Mouse (Mus musculus) cerebellum, adult 2 months (tissue): ENCODE measurements at regions not wholly inside any gene's neighbourhood (a gene's known extent, or its start where the extent isn't known, plus 50 kb on each side); places are given as distances from the start of the nearest gene placed in this dataset.

Experiments used
- DNase-seq, 2 experiments: peaks; one replicate each; pipeline ENCODE4 v3.0.0; 2021
- H3K27ac ChIP-seq: fragments of 200-500 bp; 2 replicates; pipeline ENCODE4 v1.5.1; 2012; ENCODE audit warnings: low read length, control low read depth, inconsistent platforms; ENCODE audit not compliant: insufficient read depth
- H3K27me3 ChIP-seq: fragments of 200-500 bp; 2 replicates; pipeline ENCODE4 v1.6.1; 2012; ENCODE audit warnings: inconsistent platforms, mild to moderate bottlenecking, low read length, moderate library complexity; ENCODE audit not compliant: control insufficient read depth, insufficient read depth
- H3K4me1 ChIP-seq: fragments of 200-500 bp; 2 replicates; pipeline ENCODE4 v1.6.1; 2011; ENCODE audit warnings: low read length; ENCODE audit not compliant: control insufficient read depth, insufficient read depth
- H3K4me3 ChIP-seq: fragments of 200-500 bp; replicated peaks from 2 replicates; pipeline ENCODE3; 2011; ENCODE audit warnings: mild to moderate bottlenecking, low read depth, low read length, control low read depth; ENCODE audit not compliant: insufficient read depth
- CTCF ChIP-seq: fragments of 200-500 bp; IDR thresholded peaks from 2 replicates; pipeline ENCODE4 v1.5.1; 2011; ENCODE audit warnings: low read depth, mild to moderate bottlenecking, control low read depth, low read length, moderate library complexity, borderline replicate concordance; ENCODE audit not compliant: insufficient read depth
- POLR2A ChIP-seq: fragments of 200-500 bp; IDR thresholded peaks from 2 replicates; pipeline ENCODE4 v1.6.1; 2011; ENCODE audit warnings: low read length, control low read depth, borderline replicate concordance; ENCODE audit not compliant: insufficient read depth
- WGBS: fragments of 180-500 bp; shearing (Covaris S2); methylation state at CpG from one replicate; pipeline ENCODE4 v1.1.7; 2018; 5-methylcytosine and 5-hydroxymethylcytosine counted together

- no peak overlapping the region for H3K4me3 ChIP-seq
- no peak for DNase-seq
- no peak overlapping the region for H3K27ac ChIP-seq
- H3K4me1 ChIP-seq: no peaks in the 10 kb centered on the region
- TF ChIP-seq POLR2A (no peak), CTCF (no peak)
- 91% methylated on average over 1 of the region's 1 CpGs for WGBS
- H3K27me3 ChIP-seq: no peaks in the 10 kb centered on the region
Observed at GRCm38 (mm10) chr3:58167761-58168290, 246.7 kb upstream of the Tsc22d2 start.

GRCm38 (mm10) chr3:58168522-58169185, 245.9 kb upstream of the Tsc22d2 start:
- H3K27me3 ChIP-seq: no peaks in the 10 kb centered on the region
- no peak overlapping the region for H3K27ac ChIP-seq
- no peak overlapping the region for H3K4me3 ChIP-seq
- peak; percentile 14 to 26 for DNase-seq
- TF ChIP-seq POLR2A (no peak), CTCF (no peak)
- no peaks in the 10 kb centered on the region for H3K4me1 ChIP-seq
- 17% methylated on average over 14 of the region's 14 CpGs for WGBS

- Histone ChIP-seq H3K27ac (no peak overlapping the region), H3K4me3 (no peak overlapping the region), H3K27me3 (no peaks in the 10 kb centered on the region), H3K4me1 (no peaks in the 10 kb centered on the region)
- WGBS: 89% methylated on average over 6 of the region's 6 CpGs
- DNase-seq: no peak
- TF ChIP-seq CTCF (no peak), POLR2A (no peak)
Observed at GRCm38 (mm10) chr3:58169786-58170185, 244.7 kb upstream of the Tsc22d2 start.

GRCm38 (mm10) chr3:58172096-58172495, 242.4 kb upstream of the Tsc22d2 start:
- no peak for DNase-seq
- H3K4me1 ChIP-seq: no peaks in the 10 kb centered on the region
- WGBS: 54% methylated on average over 5 of the region's 5 CpGs
- no peak overlapping the region for H3K4me3 ChIP-seq
- TF ChIP-seq POLR2A (no peak), CTCF (no peak)
- no peak overlapping the region for H3K27ac ChIP-seq
- no peaks in the 10 kb centered on the region for H3K27me3 ChIP-seq

GRCm38 (mm10) chr3:58173821-58174220, 240.7 kb upstream of the Tsc22d2 start:
- Histone ChIP-seq H3K27ac (no peak overlapping the region), H3K4me1 (no peaks in the 10 kb centered on the region), H3K4me3 (no peak overlapping the region), H3K27me3 (no peaks in the 10 kb centered on the region)
- DNase-seq: no peak
- TF ChIP-seq CTCF (no peak), POLR2A (no peak)
- 85% methylated on average over 1 of the region's 1 CpGs for WGBS

- no peak for DNase-seq
- 37% methylated on average over 3 of the region's 3 CpGs for WGBS
- Histone ChIP-seq H3K4me3 (no peak overlapping the region), H3K27me3 (no peaks in the 10 kb centered on the region), H3K27ac (no peak overlapping the region), H3K4me1 (no peaks in the 10 kb centered on the region)
- TF ChIP-seq CTCF: no peak
- TF ChIP-seq POLR2A: no peak
Observed at GRCm38 (mm10) chr3:58181715-58182114, 232.8 kb upstream of the Tsc22d2 start.

GRCm38 (mm10) chr3:58182299-58182698, 232.2 kb upstream of the Tsc22d2 start:
- H3K27ac ChIP-seq: no peak overlapping the region
- no peak overlapping the region for H3K4me3 ChIP-seq
- DNase-seq: no peak
- TF ChIP-seq CTCF (no peak), POLR2A (no peak)
- no peaks in the 10 kb centered on the region for H3K4me1 ChIP-seq
- no peaks in the 10 kb centered on the region for H3K27me3 ChIP-seq
- 79% methylated on average over 4 of the region's 4 CpGs for WGBS

- no peaks in the 10 kb centered on the region for H3K4me1 ChIP-seq
- no peak for DNase-seq
- H3K4me3 ChIP-seq: no peak overlapping the region
- WGBS: 54% methylated on average over 3 of the region's 3 CpGs
- no peak overlapping the region for H3K27ac ChIP-seq
- TF ChIP-seq POLR2A (no peak), CTCF (no peak)
- no peaks in the 10 kb centered on the region for H3K27me3 ChIP-seq
Observed at GRCm38 (mm10) chr3:58183279-58183678, 231.2 kb upstream of the Tsc22d2 start.
